Mouse (Mus musculus): Measurements from ENCODE around the gene Izumo1.

The Izumo1 gene

GRCm38 (mm10) chr7:45618316-45618715, 3.3 kb upstream of the Izumo1 start:
- DNase-seq (ENCODE audit: low spot score in 2 of 2) = no peak

DNA sequence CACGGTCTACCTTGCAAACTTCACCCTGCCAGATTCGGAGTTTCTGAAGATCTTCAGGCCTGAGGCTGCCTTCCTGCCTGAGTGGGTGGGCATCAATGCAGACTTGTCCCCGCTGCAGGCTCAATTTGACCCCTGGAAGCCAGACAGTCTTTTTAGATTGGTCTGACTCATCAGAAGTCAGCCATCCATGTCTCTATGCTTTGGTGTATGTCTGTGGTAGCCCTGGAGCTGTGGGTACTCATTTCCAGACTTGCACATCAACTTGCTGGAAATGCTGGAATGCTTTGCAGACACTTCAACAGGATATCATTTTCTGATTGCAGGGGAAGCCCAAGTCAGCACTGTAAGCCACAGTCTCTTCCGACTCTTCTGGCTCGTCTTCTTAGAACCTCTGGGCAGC, 2.0 kb upstream of the Izumo1 start:
- no peak for DNase-seq (ENCODE audit: low spot score in 2 of 2)

- DNase-seq (ENCODE audit: low spot score in 2 of 2) = no peak
These were observed 1.9 kb downstream of the Izumo1 start for GRCm38 (mm10) chr7:45623507-45623906.

- DNase-seq (ENCODE audit: low spot score in 2 of 2) = no peak
These were observed 3.1 kb downstream of the Izumo1 start for GRCm38 (mm10) chr7:45624718-45625117.

- no peak for DNase-seq (ENCODE audit: low spot score in 2 of 2)
These were observed 3.9 kb downstream of the Izumo1 start for GRCm38 (mm10) chr7:45625481-45625880.

- no peak for DNase-seq (ENCODE audit: low spot score in 2 of 2)
These were observed 5.0 kb downstream of the Izumo1 start for GRCm38 (mm10) chr7:45626571-45627076.

GRCm38 (mm10) chr7:45627261-45627660, 5.7 kb downstream of the Izumo1 start, which contains the start of gene Rasip1:
Rasip1 (plus strand) TSS chr7:45627488.
- no peak for DNase-seq (ENCODE audit: low spot score in 2 of 2)

GRCm38 (mm10) chr7:45628364-45629294, 7.0 kb downstream of the Izumo1 start:
- peak; percentile 74 to 93 for DNase-seq (ENCODE audit: low spot score in 2 of 2)

DNA sequence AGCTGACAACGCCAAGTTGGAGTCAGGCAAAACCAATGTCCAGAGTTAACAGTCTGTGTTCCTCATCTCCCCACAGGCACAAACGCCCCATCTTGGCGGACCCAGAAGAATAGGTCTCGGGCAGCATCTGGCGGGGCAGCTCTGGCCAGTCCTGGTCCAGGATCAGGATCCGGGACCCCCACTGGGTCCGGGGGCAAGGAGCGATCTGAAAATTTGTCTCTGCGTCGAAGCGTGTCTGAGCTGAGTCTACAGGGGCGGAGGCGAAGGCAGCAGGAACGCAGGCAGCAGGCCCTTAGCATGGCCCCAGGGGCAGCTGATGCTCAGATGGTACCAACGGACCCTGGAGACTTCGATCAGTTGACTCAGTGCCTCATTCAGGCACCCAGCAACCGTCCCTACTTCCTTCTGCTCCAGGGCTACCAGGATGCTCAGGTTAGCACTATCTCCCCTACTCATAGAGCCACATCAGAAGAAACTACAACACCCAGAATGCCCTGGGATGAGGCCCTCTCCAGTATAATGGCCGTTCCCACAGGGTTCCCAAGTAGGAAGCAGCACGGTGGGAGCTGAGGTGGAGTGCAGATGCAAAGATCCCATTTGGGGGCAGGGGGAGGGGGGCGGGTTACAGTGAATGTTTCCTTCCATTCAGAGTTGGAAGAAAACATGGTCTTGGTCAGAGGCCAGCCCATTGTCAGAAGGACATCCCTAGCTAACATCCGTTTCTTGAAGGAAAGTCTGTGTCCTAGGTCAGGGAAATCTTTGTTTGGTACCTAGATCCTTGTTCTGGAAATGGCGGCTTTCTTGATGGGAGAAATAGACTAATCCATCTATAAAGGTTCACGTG, 8.7 kb downstream of the Izumo1 start:
- DNase-seq (ENCODE audit: low spot score in 2 of 2) = no peak

- DNase-seq (ENCODE audit: low spot score in 2 of 2) = peak in 1 of 2 experiments; percentile 46
These were observed 10.9 kb downstream of the Izumo1 start for GRCm38 (mm10) chr7:45632499-45632898.

- DNase-seq (ENCODE audit: low spot score in 2 of 2) = no peak
These were observed 13.5 kb downstream of the Izumo1 start for GRCm38 (mm10) chr7:45634946-45635681.

DNA sequence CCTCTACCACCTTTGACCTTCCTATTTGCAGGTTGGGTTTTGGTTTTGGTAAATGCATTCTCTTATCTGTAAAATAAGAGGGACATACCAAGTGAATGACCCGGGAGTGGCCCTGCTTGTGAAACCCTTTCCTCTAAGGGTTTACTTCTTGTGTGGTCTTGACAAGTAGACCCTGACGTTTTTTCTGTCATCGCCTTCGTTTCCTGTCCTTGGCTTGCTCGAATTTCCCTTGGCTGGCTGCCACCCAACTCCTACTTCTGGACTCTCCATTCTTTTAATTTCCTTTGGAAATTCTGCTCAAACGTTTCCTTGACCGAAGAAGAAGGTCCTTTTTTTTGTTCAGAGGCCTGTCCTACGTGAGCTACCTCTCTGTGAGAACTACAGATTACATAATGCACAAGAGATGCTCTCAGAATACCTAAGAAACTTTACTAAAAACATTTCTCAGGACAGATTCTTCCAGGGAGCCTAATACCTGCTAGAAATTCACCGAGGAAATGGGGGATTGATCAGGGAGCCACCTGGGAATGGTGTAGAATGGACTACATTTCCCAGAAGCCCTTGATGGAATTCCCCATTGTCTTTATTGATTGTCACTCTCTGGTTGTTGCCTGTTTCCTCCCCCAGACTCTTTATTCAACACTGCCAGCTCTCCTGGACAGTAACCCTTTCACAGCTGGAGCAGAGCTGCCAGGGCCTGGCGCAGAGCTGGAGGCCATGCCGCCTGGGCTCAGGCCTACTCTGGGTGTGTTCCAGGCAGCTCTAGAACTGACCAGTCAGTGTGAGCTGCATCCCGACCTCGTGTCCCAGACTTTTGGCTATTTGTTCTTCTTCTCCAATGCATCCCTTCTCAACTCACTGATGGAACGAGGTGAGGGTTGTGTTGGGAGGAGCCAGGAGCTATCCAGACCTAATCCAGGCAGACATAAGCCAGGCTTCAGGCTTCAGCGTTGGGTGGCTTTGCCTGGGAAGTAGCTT, 14.4 kb downstream of the Izumo1 start:
- no peak for DNase-seq (ENCODE audit: low spot score in 2 of 2)

DNA sequence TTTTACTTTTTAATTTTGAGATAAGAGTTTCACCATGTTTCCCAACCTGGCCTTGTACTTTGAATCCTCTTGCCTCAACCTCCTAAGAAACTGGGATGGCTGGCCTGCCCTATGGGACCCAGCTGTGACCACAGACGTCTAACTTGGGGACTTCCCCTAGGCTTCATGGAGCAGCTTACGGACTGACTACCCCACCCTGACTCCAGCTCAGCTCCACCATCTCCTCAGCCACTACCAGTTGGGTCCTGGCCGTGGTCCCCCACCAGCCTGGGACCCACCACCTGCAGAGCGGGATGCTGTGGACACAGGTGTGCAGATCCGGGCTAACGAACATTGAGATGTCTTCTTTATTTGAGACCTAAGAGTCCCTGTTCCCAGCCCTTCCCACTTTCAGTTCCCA, 16.1 kb downstream of the Izumo1 start:
- no peak for DNase-seq (ENCODE audit: low spot score in 2 of 2)

- peak; percentile 85 to 95 for DNase-seq (ENCODE audit: low spot score in 2 of 2)
These were observed 17.2 kb downstream of the Izumo1 start for GRCm38 (mm10) chr7:45638623-45639401.

DNA sequence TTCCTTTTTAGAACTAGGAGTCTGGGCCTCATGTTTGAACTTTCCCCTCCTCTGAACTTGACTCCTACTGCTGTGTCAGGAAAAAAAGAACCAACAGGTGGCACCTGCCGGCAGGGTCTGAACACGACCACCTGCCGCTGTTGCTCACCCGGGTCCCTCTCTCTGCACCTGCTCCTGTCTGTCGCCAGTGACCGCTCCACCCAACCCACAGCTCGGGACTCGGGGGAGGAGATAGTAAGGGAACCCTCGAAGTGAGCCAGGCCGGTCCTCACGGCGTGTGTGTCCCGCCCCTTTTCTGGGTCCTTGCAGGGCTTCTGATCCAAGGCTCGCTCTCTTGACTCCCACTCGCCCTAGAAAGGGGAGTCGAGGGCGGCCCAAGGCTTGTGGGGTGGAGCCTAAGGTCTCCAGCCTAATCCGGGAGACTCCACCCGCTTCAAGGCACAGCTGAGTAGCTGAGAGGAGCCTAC, 18.0 kb downstream of the Izumo1 start, which contains the start of gene Mamstr:
TSS of gene Mamstr (plus strand) at position 417 of the 467 bp plus-strand sequence.
- no peak for DNase-seq (ENCODE audit: low spot score in 2 of 2)

DNA sequence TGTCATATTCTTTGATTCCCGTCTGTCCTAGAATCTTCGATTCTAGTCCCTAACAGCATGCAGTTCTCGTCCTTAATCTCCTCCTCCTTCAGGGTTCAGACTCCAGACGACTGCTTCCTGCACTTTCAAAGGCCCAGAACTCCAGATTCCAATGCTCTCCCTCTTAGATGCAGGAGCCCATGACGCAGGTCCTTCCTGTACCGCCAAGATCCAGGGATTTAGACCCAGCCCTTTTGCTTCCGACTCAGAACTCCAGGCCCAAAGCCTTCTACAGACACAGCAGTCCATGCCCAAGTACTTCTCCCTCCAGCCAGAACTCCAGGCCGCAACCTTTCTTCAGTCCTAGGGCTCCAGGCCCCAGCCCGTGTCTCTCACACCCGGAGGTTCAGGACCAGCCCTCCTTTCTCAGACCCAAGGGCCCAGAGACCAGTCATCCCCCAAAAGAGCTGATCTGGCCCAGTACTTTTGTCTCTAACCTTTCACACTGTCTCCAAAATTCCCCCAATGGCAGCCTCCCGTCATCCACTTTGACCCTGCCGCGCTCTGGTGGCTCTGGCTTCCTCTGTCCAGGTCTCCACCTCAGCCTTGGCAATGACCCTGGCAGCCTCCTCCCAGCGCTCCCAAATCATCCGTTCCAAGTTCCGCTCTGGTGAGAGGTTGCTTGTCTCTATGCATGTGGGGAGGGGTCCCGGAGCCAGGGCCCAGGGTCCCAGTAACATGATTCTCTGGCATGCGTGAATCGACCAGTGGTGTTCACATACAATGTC, 18.8 kb downstream of the Izumo1 start:
- no peak for DNase-seq (ENCODE audit: low spot score in 2 of 2)

DNA sequence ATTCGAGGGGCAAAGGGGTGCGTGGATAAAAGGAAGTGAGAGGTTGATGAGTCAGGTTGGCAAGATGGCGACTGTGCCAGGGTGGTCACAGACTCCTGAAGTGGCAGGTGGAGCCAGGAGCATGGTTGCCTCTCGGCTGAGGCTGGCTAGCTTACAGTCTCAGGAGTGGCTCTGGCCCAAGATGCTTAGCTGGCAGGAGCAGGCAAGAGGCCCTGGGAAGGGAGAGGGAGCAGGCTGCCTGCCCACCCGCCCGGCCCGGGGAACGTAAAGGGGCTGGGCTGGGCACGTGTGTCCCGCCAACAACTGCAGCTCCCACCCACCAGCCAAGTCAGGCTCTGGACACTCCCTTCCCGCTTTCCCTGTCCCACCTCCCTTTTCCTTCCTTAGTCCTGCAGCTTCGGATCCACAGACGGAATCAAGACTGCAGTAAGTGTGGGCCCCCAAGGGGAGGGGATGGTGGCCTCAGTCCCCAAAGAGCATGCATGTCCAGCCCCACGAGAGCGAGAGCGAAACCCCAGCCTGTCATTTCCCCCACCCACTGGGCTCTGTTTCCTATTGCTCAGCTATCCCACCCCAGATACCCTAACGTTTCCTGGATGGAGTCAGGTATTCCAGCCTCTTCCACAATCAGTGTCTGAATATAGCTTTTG, 19.9 kb downstream of the Izumo1 start:
- DNase-seq (ENCODE audit: low spot score in 2 of 2) = peak in 1 of 2 experiments; percentile 48

DNA sequence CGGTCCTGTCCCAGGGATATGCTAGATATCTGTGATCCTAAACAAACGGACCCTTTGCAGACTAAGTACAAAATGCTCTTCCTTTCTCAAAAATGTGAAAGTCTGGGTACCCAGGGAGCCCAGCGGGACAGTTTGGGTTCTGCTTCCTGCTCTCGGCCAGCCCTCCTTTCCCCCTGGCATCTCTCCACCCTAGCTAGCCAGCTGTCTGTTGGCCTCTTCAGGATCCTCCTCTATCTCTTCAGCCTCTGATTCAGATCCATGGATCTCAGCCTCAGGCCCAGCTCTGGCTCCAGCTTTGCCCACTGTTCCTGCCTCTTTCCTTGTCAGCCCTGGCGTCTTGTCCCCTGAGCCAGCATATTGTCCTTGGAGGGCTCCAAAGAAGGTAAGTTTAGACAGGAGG, 20.5 kb downstream of the Izumo1 start:
- peak in 1 of 2 experiments; percentile 38 for DNase-seq (ENCODE audit: low spot score in 2 of 2)
